Mouse (Mus musculus) erythroblast, embryonic 14.5 days (primary cell): ENCODE data around the gene Dnajb4.

ENCODE experiments used
- GATA1 ChIP-seq: IDR thresholded peaks from 2 replicates; pipeline ENCODE4 v1.6.1; 2012; ENCODE audit warnings: low read length, inconsistent platforms, mixed read lengths
- TAL1 ChIP-seq: IDR thresholded peaks from 3 replicates; pipeline ENCODE4 v1.6.1; 2012; ENCODE audit warnings: low read length, inconsistent platforms, mixed read lengths

DNA sequence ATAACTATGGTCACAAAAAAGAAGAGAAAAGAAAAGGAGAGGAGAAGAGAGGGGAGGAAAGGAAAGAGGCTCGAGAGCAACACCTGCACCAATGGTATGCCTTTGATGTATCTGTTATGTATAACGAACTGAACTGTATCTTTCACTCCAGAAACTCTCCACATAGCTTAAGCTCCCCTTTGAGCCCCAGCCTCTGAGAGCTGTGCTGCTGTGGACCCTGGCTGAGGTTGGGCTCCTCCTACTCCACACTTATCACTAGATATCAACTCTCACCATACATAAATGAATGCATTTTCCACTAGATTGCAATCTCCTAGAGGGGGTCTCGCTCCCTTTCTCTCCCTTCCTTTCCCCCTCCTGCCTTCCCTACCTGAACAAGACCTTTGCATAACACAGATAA is 6.1 kb downstream of the Dnajb4 start:
- no peak for TF ChIP-seq GATA1
- TF ChIP-seq TAL1, result no peak
